Mouse (Mus musculus): Measurements from ENCODE around the gene Vmo1. TPM values are rescaled to one million over a fixed set of nuclear protein-coding genes. Genes with fewer than 3 reads are reported as not detected.
"Not testable (repeated sequence)": the region's sequence is repeated elsewhere in the genome, so short reads cannot be mapped to it uniquely, and the experiment has no call there.

The Vmo1 gene
- polyA plus RNA-seq, 1 experiment from 2014 or later, result 0.15 TPM

- Histone ChIP-seq H3K27ac (replicated peaks) (peak within 1 kb of the TSS; percentile 91), H3K4me3 (ENCODE audit: low read depth, low read length) (peak within 1 kb of the TSS; percentile 71), H3K9ac (ENCODE audit: low read length) (peak within 1 kb of the TSS; percentile 76), H3K4me2 (replicated peaks; ENCODE audit: low read depth) (peak within 1 kb of the TSS; percentile 75), H3K9me3 (ENCODE audit: control insufficient read depth, low read length) (no peaks in the 10 kb centered on the region), H3K4me1 (replicated peaks; ENCODE audit: control insufficient read depth, insufficient read depth) (0 out of 2 replicates have a peak, but pooled peaks cover 3% of the 10 kb centered on the region), H3K36me3 (ENCODE audit: control insufficient read depth, insufficient read depth, low read length) (no peaks in the 10 kb centered on the region), H3K27me3 (ENCODE audit: control insufficient read depth, insufficient read depth, low read length) (no peaks in the 10 kb centered on the region)
- peak; percentile 96 for ATAC-seq (ENCODE audit: low FRiP score, low TSS enrichment)
- TF ChIP-seq EP300 (optimal IDR thresholded peaks at IDR 0.05) (no peak), CTCF (IDR thresholded peaks at IDR 0.05; ENCODE audit: low read depth) (peak; percentile 77)
- under 1% methylated on average over 54 of the region's 65 CpGs for WGBS
- peak; percentile 94 for DNase-seq (ENCODE audit: low spot score)
These were observed 25.6 kb upstream of the Vmo1 start, which contains the start of gene Pld2 for GRCm38 (mm10) chr11:70539877-70540587. Pld2 (plus strand) TSS chr11:70540064.

GRCm38 (mm10) chr11:70539423-70539822 lies 25.0 kb upstream of the Vmo1 start:
- ATAC-seq (ENCODE audit: low FRiP score, low TSS enrichment) (no peak), DNase-seq (ENCODE audit: low spot score) (no peak)
- H3K27me3 ChIP-seq (ENCODE audit: control insufficient read depth, insufficient read depth, low read length), result no peaks in the 10 kb centered on the region
- H3K4me2 ChIP-seq (replicated peaks; ENCODE audit: low read depth), result peak overlapping the region; percentile 75
- no peaks in the 10 kb centered on the region for H3K9me3 ChIP-seq (ENCODE audit: control insufficient read depth, low read length)
- peak overlapping the region; percentile 76 for H3K9ac ChIP-seq (ENCODE audit: low read length)
- H3K36me3 ChIP-seq (ENCODE audit: control insufficient read depth, insufficient read depth, low read length), result no peaks in the 10 kb centered on the region
- 7% methylated on average over 9 of the region's 9 CpGs for WGBS
- peak overlapping the region; percentile 91 for H3K27ac ChIP-seq (replicated peaks)
- H3K4me3 ChIP-seq (ENCODE audit: low read depth, low read length), result peak overlapping the region; percentile 71
- H3K4me1 ChIP-seq (replicated peaks; ENCODE audit: control insufficient read depth, insufficient read depth), result 0 out of 2 replicates have a peak, but pooled peaks cover 3% of the 10 kb centered on the region
- TF ChIP-seq EP300 (optimal IDR thresholded peaks at IDR 0.05) (no peak), CTCF (IDR thresholded peaks at IDR 0.05; ENCODE audit: low read depth) (no peak)

- DNase-seq (ENCODE audit: low spot score) (no peak), ATAC-seq (ENCODE audit: low FRiP score, low TSS enrichment) (no peak)
- Histone ChIP-seq H3K27ac (replicated peaks) (no peak within 1 kb of the TSS), H3K36me3 (ENCODE audit: control insufficient read depth, insufficient read depth, low read length) (peaks cover 6% of the 10 kb centered on the region; the same call in 1 of the 2 replicates), H3K9ac (ENCODE audit: low read length) (no peak within 1 kb of the TSS), H3K4me3 (ENCODE audit: low read depth, low read length) (no peak within 1 kb of the TSS), H3K4me1 (replicated peaks; ENCODE audit: control insufficient read depth, insufficient read depth) (no peaks in the 10 kb centered on the region), H3K27me3 (ENCODE audit: control insufficient read depth, insufficient read depth, low read length) (no peaks in the 10 kb centered on the region), H3K9me3 (ENCODE audit: control insufficient read depth, low read length) (no peaks in the 10 kb centered on the region), H3K4me2 (replicated peaks; ENCODE audit: low read depth) (no peak within 1 kb of the TSS)
- no peak for TF ChIP-seq CTCF (IDR thresholded peaks at IDR 0.05; ENCODE audit: low read depth)
- WGBS, result 77% methylated on average over 6 of the region's 6 CpGs
These were observed 18.4 kb upstream of the Vmo1 start, which contains the start of gene Gm40193 for GRCm38 (mm10) chr11:70532839-70533238. Gm40193 (minus strand) TSS chr11:70532939.

- ATAC-seq (ENCODE audit: low FRiP score, low TSS enrichment); H3K27ac ChIP-seq (replicated peaks); H3K9ac ChIP-seq (ENCODE audit: low read length); H3K27me3 ChIP-seq (ENCODE audit: control insufficient read depth, insufficient read depth, low read length); H3K4me1 ChIP-seq (replicated peaks; ENCODE audit: control insufficient read depth, insufficient read depth); DNase-seq (ENCODE audit: low spot score); H3K9me3 ChIP-seq (ENCODE audit: control insufficient read depth, low read length); H3K4me2 ChIP-seq (replicated peaks; ENCODE audit: low read depth); H3K4me3 ChIP-seq (ENCODE audit: low read depth, low read length); H3K36me3 ChIP-seq (ENCODE audit: control insufficient read depth, insufficient read depth, low read length): not testable (repeated sequence)
- WGBS, result 72% methylated on average over 2 of the region's 2 CpGs
- peak; percentile 12; the same call in 1 of the 2 replicates for TF ChIP-seq CTCF (IDR thresholded peaks at IDR 0.05; ENCODE audit: low read depth)
These were observed 16.6 kb upstream of the Vmo1 start for GRCm38 (mm10) chr11:70531065-70531464.

GRCm38 (mm10) chr11:70528610-70529009 lies 14.2 kb upstream of the Vmo1 start:
- no peak for TF ChIP-seq CTCF (IDR thresholded peaks at IDR 0.05; ENCODE audit: low read depth)
- no peak for TF ChIP-seq EP300 (optimal IDR thresholded peaks at IDR 0.05)
- Histone ChIP-seq H3K9me3 (ENCODE audit: control insufficient read depth, low read length) (no peaks in the 10 kb centered on the region), H3K27ac (replicated peaks) (no peak overlapping the region), H3K4me3 (ENCODE audit: low read depth, low read length) (no peak overlapping the region), H3K27me3 (ENCODE audit: control insufficient read depth, insufficient read depth, low read length) (no peaks in the 10 kb centered on the region), H3K4me2 (replicated peaks; ENCODE audit: low read depth) (no peak overlapping the region), H3K4me1 (replicated peaks; ENCODE audit: control insufficient read depth, insufficient read depth) (no peaks in the 10 kb centered on the region), H3K9ac (ENCODE audit: low read length) (no peak overlapping the region), H3K36me3 (ENCODE audit: control insufficient read depth, insufficient read depth, low read length) (peaks cover 9% of the 10 kb centered on the region; the same call in 1 of the 2 replicates)
- no peak for DNase-seq (ENCODE audit: low spot score)
- no peak for ATAC-seq (ENCODE audit: low FRiP score, low TSS enrichment)
- 78% methylated on average over 7 of the region's 7 CpGs for WGBS

- no peaks in the 10 kb centered on the region for H3K27me3 ChIP-seq (ENCODE audit: control insufficient read depth, insufficient read depth, low read length)
- H3K9ac ChIP-seq (ENCODE audit: low read length), result peak overlapping the region; percentile 73; the same call in 1 of the 2 replicates
- no peak for TF ChIP-seq EP300 (optimal IDR thresholded peaks at IDR 0.05)
- no peak for TF ChIP-seq CTCF (IDR thresholded peaks at IDR 0.05; ENCODE audit: low read depth)
- no peak overlapping the region for H3K27ac ChIP-seq (replicated peaks)
- ATAC-seq (ENCODE audit: low FRiP score, low TSS enrichment) (no peak), DNase-seq (ENCODE audit: low spot score) (no peak)
- H3K36me3 ChIP-seq (ENCODE audit: control insufficient read depth, insufficient read depth, low read length), result peaks cover 9% of the 10 kb centered on the region; the same call in 1 of the 2 replicates
- H3K9me3 ChIP-seq (ENCODE audit: control insufficient read depth, low read length), result no peaks in the 10 kb centered on the region
- H3K4me2 ChIP-seq (replicated peaks; ENCODE audit: low read depth), result peak overlapping the region; percentile 64
- H3K4me1 ChIP-seq (replicated peaks; ENCODE audit: control insufficient read depth, insufficient read depth), result no peaks in the 10 kb centered on the region
- peak overlapping the region; percentile 68; the same call in 1 of the 2 replicates for H3K4me3 ChIP-seq (ENCODE audit: low read depth, low read length)
- WGBS, result 85% methylated on average over 12 of the region's 12 CpGs
These were observed 11.8 kb upstream of the Vmo1 start for GRCm38 (mm10) chr11:70526211-70526610.

Measured in stomach, postnatal 0 days (tissue).